Mouse (Mus musculus) forebrain, postnatal 0 days (tissue): ENCODE results near the gene Ankrd60. TPM values are rescaled to one million over a fixed set of nuclear protein-coding genes. Genes with fewer than 3 reads are reported as not detected.

ENCODE experiments used
- ATAC-seq: fragments of 200-750 bp; cut with Nextera tagmentation; 2 replicates; pipeline ENCODE4 v1.8.0; 2017; ENCODE audit warnings: mild to moderate bottlenecking, moderate library complexity
- DNase-seq: peaks from one replicate; pipeline ENCODE4 v3.0.0-alpha.2; 2015
- H3K27ac ChIP-seq: fragments of 300-500 bp; sonication (generic); 2 replicates; pipeline ENCODE4 v1.5.1; 2014; ENCODE audit warnings: low read depth, mild to moderate bottlenecking, antibody characterized with exemption, low read length, moderate library complexity, mixed read lengths
- H3K27me3 ChIP-seq: fragments of 300-500 bp; sonication (generic); 2 replicates; pipeline ENCODE4 v1.6.1; 2014; ENCODE audit warnings: mild to moderate bottlenecking, low read length, mixed read lengths; ENCODE audit not compliant: insufficient read depth
- H3K36me3 ChIP-seq: fragments of 300-500 bp; sonication (generic); 2 replicates; pipeline ENCODE4 v1.6.1; 2014; ENCODE audit warnings: mild to moderate bottlenecking, moderate library complexity; ENCODE audit not compliant: insufficient read depth
- H3K4me1 ChIP-seq: fragments of 300-500 bp; sonication (generic); 2 replicates; pipeline ENCODE4 v1.6.1; 2014; ENCODE audit warnings: antibody characterized with exemption; ENCODE audit not compliant: insufficient read depth
- H3K4me2 ChIP-seq: fragments of 300-500 bp; sonication (generic); 2 replicates; pipeline ENCODE4 v1.6.1; 2014; ENCODE audit warnings: low read depth, mild to moderate bottlenecking, moderate library complexity
- H3K4me3 ChIP-seq: fragments of 300-500 bp; sonication (generic); 2 replicates; pipeline ENCODE4 v1.5.1; 2014; ENCODE audit warnings: low read depth, low read length, mixed read lengths
- H3K9ac ChIP-seq: fragments of 300-500 bp; sonication (generic); 2 replicates; pipeline ENCODE4 v1.6.1; 2014; ENCODE audit warnings: mild to moderate bottlenecking
- H3K9me3 ChIP-seq: fragments of 300-500 bp; sonication (generic); 2 replicates; pipeline ENCODE4 v1.6.1; 2016; ENCODE audit warnings: low read length
- CTCF ChIP-seq: sonication (generic); IDR thresholded peaks from 2 replicates; pipeline ENCODE4 v1.5.1; 2016; ENCODE audit warnings: antibody characterized with exemption, control low read depth, low read depth
- WGBS: fragments of 180-500 bp; shearing (Covaris S2); extraction: QIAGEN DNeasy Blood & Tissue Kit; methylation state at CpG from one replicate; pipeline ENCODE4 v1.1.7; 2014; 5-methylcytosine and 5-hydroxymethylcytosine counted together
- polyA plus RNA-seq: library from polyadenylated mRNA; unstranded; fragments of >200 nt; fragmentation: Nextera tagmentation; extraction: Ambion mirVana; gene quantifications from 2 replicates; pipeline ENCODE4 v1.2.1, GENCODE M21; 2015
- total RNA-seq: library from RNA; depleted of rRNA; stranded (reverse); fragments of >200 nt; gene quantifications from 2 replicates; pipeline ENCODE4 v1.2.3, GENCODE M21; 2014

Gene Ankrd60
- total and polyA plus RNA-seq, 2 experiments from 2014 or later, result not detected

- no peak for ATAC-seq
Measured at GRCm38 (mm10) chr2:173615378-173616081, 37.4 kb upstream of the Ankrd60 start.

DNA sequence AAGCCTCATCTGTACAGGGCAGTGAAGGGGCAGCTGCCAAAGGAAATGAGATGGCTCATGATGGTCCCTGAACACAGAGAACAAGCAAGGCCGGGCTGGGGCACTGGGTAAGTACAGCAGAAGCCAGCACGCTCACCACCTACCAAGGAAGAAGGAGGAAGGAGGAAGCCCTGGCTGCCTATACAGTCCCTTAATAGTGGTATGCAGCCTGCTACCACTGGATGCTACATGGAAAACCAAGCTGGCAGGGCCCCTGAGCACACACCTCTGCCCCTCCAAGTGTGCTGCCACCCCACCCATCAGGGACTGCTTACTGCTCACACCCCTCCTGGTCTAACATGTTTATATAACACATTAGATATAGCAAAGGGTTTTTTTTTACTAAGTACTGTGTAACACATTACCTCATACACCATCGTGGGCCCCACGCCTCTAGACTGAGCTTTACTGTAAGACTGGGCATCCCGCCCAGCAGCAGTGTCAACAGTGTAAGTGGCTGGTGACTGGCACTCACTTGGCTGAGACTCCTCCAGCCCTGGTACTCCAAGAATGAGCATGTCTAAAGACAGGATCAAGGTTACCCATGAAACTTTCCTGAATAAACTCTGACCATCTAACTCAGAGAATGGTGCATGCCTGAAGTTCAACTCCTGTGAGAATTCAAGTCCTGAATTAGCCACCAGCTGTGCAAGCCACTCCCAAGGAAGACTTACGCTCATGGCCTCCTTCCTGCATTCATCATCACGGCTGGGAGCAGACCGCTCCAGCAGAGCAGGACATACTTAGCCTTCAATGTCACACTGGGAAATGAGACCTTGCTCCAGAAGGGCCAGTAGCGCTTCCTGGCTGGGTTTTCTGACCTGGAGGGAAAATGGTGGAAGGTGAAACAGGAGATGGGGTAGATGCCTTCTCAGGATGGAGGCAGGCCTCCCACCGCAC is 30.1 kb upstream of the Ankrd60 start:
- Histone ChIP-seq H3K9ac (no peak overlapping the region), H3K27ac (no peak overlapping the region), H3K4me1 (no peaks in the 10 kb centered on the region; the same call in 1 of the 2 replicates), H3K36me3 (no peaks in the 10 kb centered on the region), H3K4me2 (no peak overlapping the region), H3K9me3 (no peaks in the 10 kb centered on the region), H3K27me3 (no peaks in the 10 kb centered on the region), H3K4me3 (no peak overlapping the region)
- ATAC-seq, result peak; percentile 85
- 56% methylated on average over 10 of the region's 10 CpGs for WGBS
- peak; percentile 40 for DNase-seq
- no peak for TF ChIP-seq CTCF

More at GRCm38 (mm10) chr2:173615378-173616081, 37.4 kb upstream of the Ankrd60 start:
- Histone ChIP-seq H3K27ac (no peak overlapping the region), H3K9ac (no peak overlapping the region), H3K4me3 (no peak overlapping the region), H3K9me3 (0 out of 2 replicates have a peak, but pooled peaks cover 5% of the 10 kb centered on the region), H3K4me1 (no peaks in the 10 kb centered on the region), H3K27me3 (no peaks in the 10 kb centered on the region), H3K4me2 (no peak overlapping the region), H3K36me3 (no peaks in the 10 kb centered on the region)
- no peak for DNase-seq
- WGBS, result 58% methylated on average over 11 of the region's 11 CpGs
- TF ChIP-seq CTCF, result no peak

- no peaks in the 10 kb centered on the region for H3K9me3 ChIP-seq
- WGBS, result 71% methylated on average over 9 of the region's 9 CpGs
- TF ChIP-seq CTCF, result no peak
- no peaks in the 10 kb centered on the region; the same call in 1 of the 2 replicates for H3K4me1 ChIP-seq
- H3K27me3 ChIP-seq, result no peaks in the 10 kb centered on the region
- ATAC-seq (0 out of 2 replicates have a peak, but pooled peaks have one; percentile 10), DNase-seq (no peak)
- H3K36me3 ChIP-seq, result no peaks in the 10 kb centered on the region
- H3K4me3 ChIP-seq, result no peak overlapping the region
- no peak overlapping the region for H3K27ac ChIP-seq
- no peak overlapping the region for H3K9ac ChIP-seq
- H3K4me2 ChIP-seq, result no peak overlapping the region
Measured at GRCm38 (mm10) chr2:173606415-173606804, 28.2 kb upstream of the Ankrd60 start.

GRCm38 (mm10) chr2:173605713-173606414 is 27.7 kb upstream of the Ankrd60 start:
- WGBS, result 33% methylated on average over 12 of the region's 12 CpGs
- Histone ChIP-seq H3K27ac (no peak overlapping the region), H3K36me3 (no peaks in the 10 kb centered on the region), H3K4me2 (no peak overlapping the region), H3K27me3 (no peaks in the 10 kb centered on the region), H3K4me1 (no peaks in the 10 kb centered on the region; the same call in 1 of the 2 replicates), H3K9ac (no peak overlapping the region), H3K9me3 (no peaks in the 10 kb centered on the region), H3K4me3 (no peak overlapping the region)
- no peak for TF ChIP-seq CTCF
- ATAC-seq (peak; percentile 36), DNase-seq (no peak)

- Histone ChIP-seq H3K27me3 (no peaks in the 10 kb centered on the region), H3K4me3 (no peak overlapping the region), H3K4me1 (no peaks in the 10 kb centered on the region; the same call in 1 of the 2 replicates), H3K9me3 (no peaks in the 10 kb centered on the region), H3K9ac (no peak overlapping the region), H3K4me2 (no peak overlapping the region), H3K27ac (no peak overlapping the region), H3K36me3 (no peaks in the 10 kb centered on the region)
- ATAC-seq, result no peak
- DNase-seq, result no peak
- no peak for TF ChIP-seq CTCF
- WGBS, result 88% methylated on average over 1 of the region's 1 CpGs
Measured at GRCm38 (mm10) chr2:173601861-173602260, 23.7 kb upstream of the Ankrd60 start.

DNA sequence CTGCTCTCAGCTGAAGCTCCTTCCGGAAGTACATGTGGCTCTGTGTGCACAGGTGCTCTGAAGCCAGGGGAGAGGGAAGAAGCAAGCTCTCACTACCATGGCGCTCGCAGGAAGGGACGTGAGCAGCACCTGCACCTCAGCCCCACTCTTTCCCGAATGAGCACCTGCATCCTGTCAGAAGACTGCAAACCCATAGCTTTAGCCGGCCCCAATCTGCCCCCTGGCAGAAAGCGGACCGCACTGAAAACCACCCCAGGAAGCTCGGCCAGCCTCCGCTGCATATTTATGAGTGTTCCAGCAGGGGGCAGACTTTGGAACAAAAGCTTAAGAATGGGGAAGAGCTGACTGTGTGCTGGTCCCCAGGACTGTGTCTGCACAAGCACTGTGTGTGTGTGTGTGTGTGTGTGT is 17.2 kb upstream of the Ankrd60 start:
- no peak for DNase-seq

More for the DNA sequence above, 17.2 kb upstream of the Ankrd60 start:
- 0 out of 2 replicates have a peak, but pooled peaks cover 3% of the 10 kb centered on the region for H3K36me3 ChIP-seq
- H3K4me3 ChIP-seq, result no peak overlapping the region
- H3K4me2 ChIP-seq, result no peak overlapping the region
- no peak overlapping the region for H3K27ac ChIP-seq
- WGBS, result 43% methylated on average over 10 of the region's 10 CpGs
- H3K9me3 ChIP-seq, result no peaks in the 10 kb centered on the region
- no peaks in the 10 kb centered on the region for H3K4me1 ChIP-seq
- TF ChIP-seq CTCF, result peak; percentile 51
- H3K9ac ChIP-seq, result no peak overlapping the region
- no peak for ATAC-seq
- no peaks in the 10 kb centered on the region for H3K27me3 ChIP-seq
